Mouse (Mus musculus) kidney, adult 8-10 months (tissue): ENCODE measurements around the gene Hnf4a.
"Not testable (repeated sequence)": the region's sequence is repeated elsewhere in the genome, so short reads cannot be mapped to it uniquely, and the experiment has no call there.

Experiments used
- DNase-seq, 2 experiments: peaks; one replicate each; pipeline ENCODE4 v3.0.0; 2022

Hnf4a gene

DNA sequence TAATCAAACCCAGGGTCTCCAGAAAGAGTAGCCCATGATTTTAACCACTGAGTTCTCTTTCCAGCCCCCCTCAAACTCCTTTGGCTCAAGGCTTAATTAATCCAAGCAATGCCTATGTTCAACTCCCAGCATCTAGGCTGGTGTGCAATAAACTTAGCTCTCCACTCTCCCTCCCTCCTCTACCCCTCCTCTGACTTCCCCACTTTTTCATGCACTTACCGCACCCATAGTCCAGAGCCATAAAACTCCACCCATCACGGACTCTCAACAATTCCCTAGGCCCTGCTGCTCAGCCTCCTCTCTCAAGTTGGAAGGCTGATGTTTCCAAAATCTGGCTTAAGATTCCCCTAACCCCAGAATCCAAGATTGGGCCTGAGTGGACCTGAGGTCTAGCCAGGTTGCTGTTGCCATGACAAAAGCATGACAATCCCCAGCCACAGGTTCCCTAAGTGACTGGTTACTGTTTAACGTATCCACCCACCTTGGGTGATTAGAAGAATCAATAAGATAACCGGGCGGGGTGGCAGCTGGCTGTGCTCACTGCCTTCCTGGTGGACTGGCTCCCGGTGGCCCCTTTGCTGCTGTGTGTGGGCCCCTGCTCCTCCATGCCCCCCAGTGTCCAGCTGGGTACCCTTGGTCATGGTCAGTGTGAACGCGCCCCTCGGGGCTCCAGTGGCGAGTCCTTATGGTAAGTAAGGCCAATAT, at the start of gene Hnf4a:
TSS of gene Hnf4a (plus strand) at position 509 of the 705 bp plus-strand sequence.
- DNase-seq: no peak

DNA sequence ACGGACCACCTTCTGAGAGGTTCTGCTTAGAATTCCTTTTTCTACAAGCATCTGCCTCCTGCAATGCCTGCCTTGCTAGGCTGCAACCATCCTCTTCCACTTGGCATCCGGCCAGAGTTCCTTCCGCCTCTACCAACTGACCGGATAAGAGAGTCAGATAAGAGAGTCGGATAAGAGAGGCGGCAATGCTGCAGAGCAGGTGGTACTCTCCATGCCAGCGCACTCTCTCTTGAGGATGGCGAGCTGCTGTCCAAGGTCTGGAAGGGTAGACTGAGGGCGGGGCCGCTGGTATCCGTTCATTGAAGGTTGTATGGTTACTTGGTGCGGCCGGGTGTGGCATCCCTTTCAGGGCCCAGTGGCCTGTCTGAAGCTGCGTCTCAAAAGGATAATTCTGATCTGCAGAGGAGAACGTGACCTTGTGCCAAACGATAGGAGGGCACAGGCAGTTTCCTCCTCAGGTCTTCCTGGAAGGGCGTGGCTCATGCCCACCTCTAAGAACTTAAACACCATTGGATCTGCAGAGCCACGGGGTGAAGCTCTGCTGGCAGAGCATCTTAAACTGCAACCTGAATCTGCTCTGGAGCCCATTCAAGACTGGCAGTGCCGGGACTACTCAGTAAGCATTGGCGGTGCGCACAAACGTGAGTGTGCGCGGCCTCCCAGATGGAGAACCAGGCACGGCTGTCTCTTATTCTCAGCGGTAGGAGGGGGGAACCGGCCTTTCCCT, 47.9 kb upstream of the Hnf4a start:
- no peak for DNase-seq

DNA sequence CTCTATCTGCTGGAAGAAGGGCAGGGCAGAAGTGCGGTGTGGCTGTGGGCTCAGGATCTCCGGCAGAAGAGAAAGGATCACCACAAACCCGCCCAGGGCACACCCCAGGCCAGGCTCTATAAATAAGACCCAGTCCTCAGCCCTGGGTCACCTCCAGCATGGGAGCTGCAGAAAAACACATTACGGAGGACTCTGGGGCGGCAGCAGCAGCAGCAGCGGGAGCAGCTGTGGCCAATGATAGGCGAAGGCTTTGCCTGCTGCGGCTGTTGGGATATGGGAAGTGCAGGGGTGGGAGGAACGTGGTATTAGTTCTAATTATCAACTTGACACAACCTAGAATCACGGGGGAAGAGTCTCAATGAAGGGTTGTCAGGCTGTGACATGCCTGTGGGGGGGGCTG, 47.2 kb upstream of the Hnf4a start:
- DNase-seq: no peak

- DNase-seq: no peak
Observed at GRCm38 (mm10) chr2:163460622-163461021, 46.0 kb upstream of the Hnf4a start.

DNA sequence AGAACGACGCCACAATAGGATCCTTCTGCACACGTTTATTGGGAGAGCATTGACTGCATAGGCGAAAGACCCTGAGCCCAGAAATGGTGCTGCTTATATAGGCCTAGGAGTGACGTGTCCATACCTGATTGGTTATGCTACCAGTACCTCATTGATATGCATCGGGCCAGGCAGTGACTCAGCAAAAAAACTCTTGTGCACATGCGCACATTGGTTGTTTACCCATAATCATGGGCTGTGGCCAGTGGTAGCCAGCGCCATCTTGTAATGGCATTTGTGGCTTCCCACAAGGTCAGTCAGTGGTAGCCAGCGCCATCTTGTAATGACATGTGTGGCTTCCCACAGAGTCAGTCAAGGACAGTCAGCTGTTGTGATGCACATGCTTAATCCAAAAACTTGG, 45.3 kb upstream of the Hnf4a start:
- DNase-seq: not testable (repeated sequence)

DNA sequence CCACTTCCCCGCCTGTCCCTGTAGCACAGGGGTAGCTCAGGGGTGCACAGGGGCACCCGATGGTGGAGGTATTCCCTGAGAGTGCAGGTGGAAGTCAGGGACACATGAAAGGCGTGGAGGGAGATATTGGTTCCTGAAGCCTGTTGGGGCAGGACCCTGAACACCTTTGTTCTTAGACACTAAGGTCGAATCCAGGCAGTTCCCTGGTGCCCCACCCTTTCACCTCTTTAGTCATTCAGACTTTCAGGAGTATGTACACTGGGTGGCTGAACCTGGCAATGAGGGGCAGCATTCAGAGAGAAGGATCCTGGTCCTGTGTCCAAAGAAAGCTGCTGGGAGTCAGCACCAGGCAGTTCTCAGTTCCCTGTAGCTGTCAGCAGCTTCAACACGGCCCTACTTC, 44.2 kb upstream of the Hnf4a start:
- DNase-seq: no peak

DNA sequence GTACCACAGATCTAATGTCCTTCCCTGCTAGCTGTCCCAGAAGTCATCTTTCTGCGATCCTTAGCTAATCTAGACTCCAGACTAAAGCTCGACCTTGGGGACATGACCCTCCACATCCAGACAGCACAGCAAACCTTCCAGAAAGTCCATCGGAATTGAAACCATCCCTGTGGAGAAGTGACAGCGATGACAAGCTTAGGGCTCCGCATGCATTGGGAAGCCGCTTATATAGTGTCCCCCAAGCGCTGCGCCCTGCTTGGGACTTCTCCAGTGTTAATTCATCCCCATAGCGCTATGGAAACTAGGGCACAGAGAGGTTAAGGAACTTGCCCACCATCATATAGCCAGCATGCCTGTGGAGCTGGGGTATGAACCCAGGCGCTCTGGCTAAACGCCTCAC, 43.8 kb upstream of the Hnf4a start:
- DNase-seq: no peak

- no peak for DNase-seq
Observed at GRCm38 (mm10) chr2:163463251-163463769, 43.3 kb upstream of the Hnf4a start.

- no peak for DNase-seq
Observed at GRCm38 (mm10) chr2:163463998-163464397, 42.6 kb upstream of the Hnf4a start.

GRCm38 (mm10) chr2:163464562-163464961, 42.0 kb upstream of the Hnf4a start:
- DNase-seq: no peak

GRCm38 (mm10) chr2:163466771-163467170, 39.8 kb upstream of the Hnf4a start:
- DNase-seq: no peak

- no peak for DNase-seq
Observed at GRCm38 (mm10) chr2:163467585-163467984, 39.0 kb upstream of the Hnf4a start.

GRCm38 (mm10) chr2:163468866-163469265, 37.7 kb upstream of the Hnf4a start:
- DNase-seq: no peak

DNA sequence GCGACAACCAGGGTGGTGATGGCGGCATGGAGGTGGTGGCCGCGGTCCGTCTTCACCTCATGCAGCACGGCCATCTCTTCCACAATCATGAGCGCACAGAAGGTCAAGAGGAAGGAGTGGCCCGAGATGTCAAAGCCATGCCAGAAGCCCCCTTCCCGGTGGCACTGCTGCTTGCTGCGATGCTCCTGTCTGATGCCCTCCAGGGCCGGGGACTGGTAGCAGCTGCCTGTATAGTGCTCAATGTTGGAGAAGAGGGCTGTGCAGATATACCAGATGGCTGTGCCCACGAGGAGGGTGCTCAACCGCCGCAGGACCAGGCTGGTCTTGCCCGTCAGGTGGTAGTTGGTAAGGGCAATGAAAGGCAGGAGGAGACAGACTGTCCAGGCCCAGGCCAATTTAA, 36.9 kb upstream of the Hnf4a start:
- DNase-seq: no peak

- no peak for DNase-seq
Observed at GRCm38 (mm10) chr2:163471136-163471535, 35.5 kb upstream of the Hnf4a start.

GRCm38 (mm10) chr2:163471710-163472465, 34.7 kb upstream of the Hnf4a start:
- peak; percentile 44 to 49 for DNase-seq

DNA sequence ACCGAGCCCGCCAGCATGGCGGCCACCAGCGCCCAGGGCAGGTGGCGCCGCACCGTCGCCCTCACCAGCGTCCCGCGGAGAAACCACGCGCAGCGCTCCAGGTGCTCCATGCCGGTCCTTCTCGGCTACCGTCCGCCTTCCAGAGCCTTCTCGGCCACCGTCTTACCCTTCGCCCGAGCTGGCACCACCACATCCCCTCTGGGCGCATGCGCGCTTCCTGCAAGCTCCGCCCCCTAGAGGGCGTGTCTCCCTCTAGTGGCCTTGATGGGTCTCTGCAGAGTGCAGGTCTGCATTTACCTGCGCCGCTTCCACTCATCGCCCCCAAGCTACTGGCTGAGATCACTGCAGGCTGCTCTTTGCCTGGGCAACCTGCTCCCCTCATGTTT, 34.1 kb upstream of the Hnf4a start, which contains the start of gene Fitm2:
TSS of gene Fitm2 (minus strand) at position 164 of the 386 bp plus-strand sequence.
- DNase-seq: peak; percentile 94 to 96

DNA sequence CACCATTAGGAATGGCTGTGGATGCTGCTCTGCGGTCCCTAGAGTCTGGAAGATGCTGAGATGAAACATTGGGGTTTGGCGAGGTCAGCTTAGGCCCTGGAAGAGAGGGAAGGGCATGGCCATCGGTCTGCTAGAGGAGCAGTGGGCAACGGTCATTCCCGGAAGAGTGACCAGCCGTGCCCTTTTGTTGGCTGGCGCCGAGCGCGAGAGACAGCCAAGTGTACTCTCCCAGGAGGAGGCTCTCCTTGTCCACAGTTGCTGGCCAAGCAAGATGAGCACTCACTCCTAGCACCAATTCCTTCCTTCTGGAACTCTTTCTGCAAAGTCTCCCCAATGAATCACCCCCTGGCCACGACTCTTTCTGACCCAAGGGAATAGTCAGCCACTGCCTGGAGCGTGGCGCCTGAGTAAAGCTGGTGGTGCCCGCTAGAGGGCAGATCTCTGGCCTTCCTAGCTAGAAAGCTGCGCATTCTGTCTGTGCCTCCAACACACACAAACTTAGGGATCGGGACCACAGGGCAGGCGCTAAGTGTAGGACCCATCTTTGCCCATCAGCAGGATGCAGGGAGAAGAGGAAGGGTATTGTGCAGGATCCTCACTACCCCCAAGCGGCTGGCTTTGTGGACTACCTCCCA, 26.3 kb upstream of the Hnf4a start:
- peak in 1 of 2 experiments; percentile 42 for DNase-seq

GRCm38 (mm10) chr2:163481539-163482029, 25.0 kb upstream of the Hnf4a start:
- DNase-seq: peak; percentile 39 to 50

- DNase-seq: no peak
Observed at GRCm38 (mm10) chr2:163487360-163487759, 19.2 kb upstream of the Hnf4a start.

- DNase-seq: no peak
Observed at GRCm38 (mm10) chr2:163489725-163490291, 16.8 kb upstream of the Hnf4a start.

DNA sequence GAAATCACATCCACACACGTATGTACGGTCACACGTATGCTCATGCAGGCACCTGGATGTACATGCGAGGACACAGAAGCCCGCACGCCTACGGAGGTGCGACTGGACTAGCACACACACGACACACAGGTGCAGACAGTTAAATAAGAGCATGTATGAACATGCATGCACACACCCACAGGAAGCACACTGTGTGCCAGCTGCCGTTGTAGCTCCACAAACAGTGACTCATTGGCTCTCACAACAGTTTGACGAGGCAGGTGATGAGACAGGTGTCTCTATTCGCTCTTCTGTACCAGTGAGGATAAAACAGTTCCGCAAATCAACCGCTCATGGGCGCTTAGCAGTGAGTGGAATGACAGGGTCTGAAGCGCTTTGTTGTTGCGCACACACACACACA, 16.0 kb upstream of the Hnf4a start:
- DNase-seq: no peak
